Mouse (Mus musculus): Measurements from ENCODE around the gene Rnase2b. TPM values are rescaled to one million over a fixed set of nuclear protein-coding genes. Genes with fewer than 3 reads are reported as not detected.

Gene Rnase2b
- total RNA-seq, 1 experiment, result not detected

DNA sequence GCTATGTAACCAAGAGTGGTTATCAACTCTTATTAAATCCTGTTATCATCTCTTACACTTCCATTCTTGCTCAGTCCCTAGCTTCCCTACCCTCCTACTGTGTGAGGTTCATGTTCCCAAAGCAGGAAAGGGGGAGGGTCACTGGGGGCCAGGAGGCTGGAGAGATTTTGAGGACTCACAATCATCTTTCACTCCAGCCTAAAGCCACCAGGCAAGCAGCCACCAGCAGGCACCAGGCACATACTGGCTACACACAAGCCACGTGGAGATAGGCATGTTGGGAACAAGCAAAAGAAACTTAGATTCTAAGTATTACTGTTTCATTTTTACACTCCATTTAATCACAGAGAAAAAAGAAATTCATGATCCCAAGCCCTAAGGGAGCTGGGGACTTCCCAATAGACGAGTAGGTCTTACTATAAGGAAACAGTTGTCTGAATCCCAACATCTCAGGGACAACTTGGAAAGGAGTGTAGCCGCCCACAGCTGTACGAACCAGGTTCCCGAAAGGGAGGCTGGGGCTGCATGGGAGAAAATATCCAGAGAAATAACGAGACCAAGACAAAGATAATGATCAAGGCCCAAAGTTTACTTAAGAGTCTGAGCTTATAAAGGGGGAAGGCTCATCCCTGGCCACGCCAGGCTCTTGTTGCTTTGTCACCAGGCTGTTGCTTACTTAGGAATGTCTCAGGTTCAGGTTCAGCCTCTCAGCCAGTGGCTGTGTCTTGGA lies 30.8 kb upstream of the Rnase2b start:
- Histone ChIP-seq H3K9ac (ENCODE audit: insufficient read depth, low read depth, low read length, poor library complexity, severe bottlenecking) (no peak overlapping the region), H3K27ac (ENCODE audit: insufficient read depth, low read depth, low read length, poor library complexity, severe bottlenecking) (no peak overlapping the region)
- in situ Hi-C loops (cut with MboI; ENCODE audit: low sequenced_read_pairs in 2 of 2, unreplicated experiment in 2 of 2), result no loop called here

DNA sequence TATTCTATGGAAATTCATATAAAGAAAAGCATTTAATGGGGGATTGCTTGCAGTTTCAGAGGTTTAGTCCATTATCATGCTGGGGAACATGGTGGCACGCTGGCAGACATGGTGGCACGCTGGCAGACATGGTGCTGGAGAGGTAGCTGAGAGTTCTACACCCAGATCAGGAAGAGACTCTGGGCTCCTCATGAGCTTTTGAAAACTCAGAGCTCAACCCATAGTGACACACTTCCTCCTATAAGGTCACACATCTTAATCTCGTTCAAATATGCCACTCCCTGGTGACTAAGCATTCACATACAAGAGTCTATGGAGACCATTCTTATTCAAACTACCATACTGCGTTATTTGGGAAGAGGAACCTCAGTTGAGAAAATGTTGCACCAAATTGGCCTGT lies 29.7 kb upstream of the Rnase2b start:
- Histone ChIP-seq H3K36me3 (ENCODE audit: control insufficient read depth, insufficient read depth, low read length, poor library complexity, severe bottlenecking) (no peaks in the 10 kb centered on the region), H3K9me3 (ENCODE audit: control insufficient read depth, insufficient read depth, low read depth, low read length) (no peaks in the 10 kb centered on the region), H3K4me1 (ENCODE audit: control insufficient read depth in 2 of 2, insufficient read depth in 2 of 2, low read length in 2 of 2, poor library complexity in 1 of 2) (peaks cover 0 to 8% of the 10 kb centered on the region in 2 experiments; a peak in 1 of 4 replicates), H3K27ac (ENCODE audit: insufficient read depth, low read depth, low read length, poor library complexity, severe bottlenecking) (no peak overlapping the region), H3K4me3 (ENCODE audit: insufficient read depth in 1 of 2, low read depth in 1 of 2, low read length in 2 of 2, poor library complexity in 1 of 2, severe bottlenecking in 1 of 2) (no peak overlapping the region), H3K9ac (ENCODE audit: insufficient read depth, low read depth, low read length, poor library complexity, severe bottlenecking) (no peak overlapping the region)
- no peak for TF ChIP-seq ZNF384 (IDR thresholded peaks at IDR 0.05; ENCODE audit: low read depth, low read length)
- TF ChIP-seq MAFK (IDR thresholded peaks at IDR 0.05; ENCODE audit: insufficient read depth, low read depth, low read length), result no peak
- TF ChIP-seq HCFC1 (IDR thresholded peaks at IDR 0.05; ENCODE audit: borderline replicate concordance, insufficient read depth, low read length), result no peak
- no peak for TF ChIP-seq CHD2 (IDR thresholded peaks at IDR 0.05; ENCODE audit: low read depth, low read length)
- no peak for TF ChIP-seq ZC3H11A (IDR thresholded peaks at IDR 0.05; ENCODE audit: borderline replicate concordance, low read depth, low read length)
- in situ Hi-C loops (cut with MboI; ENCODE audit: low sequenced_read_pairs in 2 of 2, unreplicated experiment in 2 of 2), result no loop called here
- no peak for DNase-seq (ENCODE audit: low read depth, low spot score)

More for the DNA sequence above, 30.8 kb upstream of the Rnase2b start:
- TF ChIP-seq MAFK (IDR thresholded peaks at IDR 0.05; ENCODE audit: insufficient read depth, low read depth, low read length), result no peak
- TF ChIP-seq ZC3H11A (IDR thresholded peaks at IDR 0.05; ENCODE audit: borderline replicate concordance, low read depth, low read length), result no peak
- no peak for TF ChIP-seq ZNF384 (IDR thresholded peaks at IDR 0.05; ENCODE audit: low read depth, low read length)
- TF ChIP-seq HCFC1 (IDR thresholded peaks at IDR 0.05; ENCODE audit: borderline replicate concordance, insufficient read depth, low read length), result no peak
- no peak for TF ChIP-seq CHD2 (IDR thresholded peaks at IDR 0.05; ENCODE audit: low read depth, low read length)
- no peaks in the 10 kb centered on the region for H3K36me3 ChIP-seq (ENCODE audit: control insufficient read depth, insufficient read depth, low read length, poor library complexity, severe bottlenecking)
- H3K4me3 ChIP-seq (ENCODE audit: insufficient read depth in 1 of 2, low read depth in 1 of 2, low read length in 2 of 2, poor library complexity in 1 of 2, severe bottlenecking in 1 of 2), result no peak overlapping the region
- DNase-seq (ENCODE audit: low read depth, low spot score), result no peak
- no peaks in the 10 kb centered on the region for H3K9me3 ChIP-seq (ENCODE audit: control insufficient read depth, insufficient read depth, low read depth, low read length)
- H3K4me1 ChIP-seq (ENCODE audit: control insufficient read depth in 2 of 2, insufficient read depth in 2 of 2, low read length in 2 of 2, poor library complexity in 1 of 2), result peaks cover 0 to 8% of the 10 kb centered on the region in 2 experiments; a peak in 1 of 4 replicates

DNA sequence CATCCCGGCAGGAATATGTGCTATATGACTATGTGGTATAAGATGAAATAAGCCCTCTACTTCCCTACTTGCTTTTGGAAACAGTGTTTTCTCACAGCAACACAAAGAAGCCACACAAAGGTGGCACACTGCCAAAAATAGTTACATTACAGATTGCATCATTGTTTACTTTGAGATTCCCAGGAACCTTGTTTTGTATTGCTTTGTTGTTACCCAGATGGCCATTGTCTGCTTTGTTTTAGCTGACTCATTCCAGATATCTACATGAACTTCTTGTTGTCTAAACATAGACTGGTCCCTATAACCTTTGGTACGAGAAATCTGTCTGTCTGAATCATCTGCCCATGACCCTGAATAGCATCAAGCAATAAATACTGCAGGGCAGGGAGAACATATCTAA lies 21.7 kb upstream of the Rnase2b start:
- no peak for TF ChIP-seq ZNF384 (IDR thresholded peaks at IDR 0.05; ENCODE audit: low read depth, low read length)
- no peak for TF ChIP-seq CHD2 (IDR thresholded peaks at IDR 0.05; ENCODE audit: low read depth, low read length)
- TF ChIP-seq MAFK (IDR thresholded peaks at IDR 0.05; ENCODE audit: insufficient read depth, low read depth, low read length), result no peak
- no peak for TF ChIP-seq ZC3H11A (IDR thresholded peaks at IDR 0.05; ENCODE audit: borderline replicate concordance, low read depth, low read length)
- no peak for TF ChIP-seq HCFC1 (IDR thresholded peaks at IDR 0.05; ENCODE audit: borderline replicate concordance, insufficient read depth, low read length)
- Histone ChIP-seq H3K36me3 (ENCODE audit: control insufficient read depth, insufficient read depth, low read length, poor library complexity, severe bottlenecking) (no peaks in the 10 kb centered on the region), H3K4me1 (ENCODE audit: control insufficient read depth in 2 of 2, insufficient read depth in 2 of 2, low read length in 2 of 2, poor library complexity in 1 of 2) (no peaks in the 10 kb centered on the region), H3K4me3 (ENCODE audit: insufficient read depth in 1 of 2, low read depth in 1 of 2, low read length in 2 of 2, poor library complexity in 1 of 2, severe bottlenecking in 1 of 2) (no peak overlapping the region), H3K9ac (ENCODE audit: insufficient read depth, low read depth, low read length, poor library complexity, severe bottlenecking) (no peak overlapping the region), H3K27ac (ENCODE audit: insufficient read depth, low read depth, low read length, poor library complexity, severe bottlenecking) (no peak overlapping the region), H3K9me3 (ENCODE audit: control insufficient read depth, insufficient read depth, low read depth, low read length) (no peaks in the 10 kb centered on the region)
- in situ Hi-C loops (cut with MboI; ENCODE audit: low sequenced_read_pairs in 2 of 2, unreplicated experiment in 2 of 2), result no loop called here
- DNase-seq (ENCODE audit: low read depth, low spot score), result no peak

DNA sequence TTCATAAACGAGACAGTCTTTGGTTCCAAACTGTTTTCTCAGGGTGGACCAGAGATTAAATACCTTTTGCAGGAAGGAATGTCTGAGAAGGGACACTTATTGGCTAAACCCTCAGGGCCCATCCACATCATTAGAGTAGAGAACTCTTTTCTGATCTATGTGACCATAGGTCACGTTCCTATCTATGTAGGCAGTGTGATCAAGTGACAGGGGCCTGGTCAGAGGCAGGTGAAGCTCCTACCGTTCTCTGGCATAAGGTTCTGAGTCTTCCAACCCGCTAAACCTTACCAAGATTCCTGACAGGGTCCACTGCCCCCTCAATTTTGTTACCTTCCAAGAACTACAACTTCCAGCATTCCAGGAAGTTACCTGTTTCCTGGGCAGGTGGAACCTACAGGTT lies 19.9 kb upstream of the Rnase2b start:
- H3K4me1 ChIP-seq (ENCODE audit: control insufficient read depth in 2 of 2, insufficient read depth in 2 of 2, low read length in 2 of 2, poor library complexity in 1 of 2), result no peaks in the 10 kb centered on the region
- H3K27ac ChIP-seq (ENCODE audit: insufficient read depth, low read depth, low read length, poor library complexity, severe bottlenecking), result no peak overlapping the region
- H3K4me3 ChIP-seq (ENCODE audit: insufficient read depth in 1 of 2, low read depth in 1 of 2, low read length in 2 of 2, poor library complexity in 1 of 2, severe bottlenecking in 1 of 2), result no peak overlapping the region
- no peak for DNase-seq (ENCODE audit: low read depth, low spot score)
- H3K9ac ChIP-seq (ENCODE audit: insufficient read depth, low read depth, low read length, poor library complexity, severe bottlenecking), result no peak overlapping the region
- no peaks in the 10 kb centered on the region for H3K9me3 ChIP-seq (ENCODE audit: control insufficient read depth, insufficient read depth, low read depth, low read length)
- no peaks in the 10 kb centered on the region for H3K36me3 ChIP-seq (ENCODE audit: control insufficient read depth, insufficient read depth, low read length, poor library complexity, severe bottlenecking)
- in situ Hi-C loops (cut with MboI; ENCODE audit: low sequenced_read_pairs in 2 of 2, unreplicated experiment in 2 of 2), result no loop called here
- TF ChIP-seq ZC3H11A (IDR thresholded peaks at IDR 0.05; ENCODE audit: borderline replicate concordance, low read depth, low read length) (no peak), CHD2 (IDR thresholded peaks at IDR 0.05; ENCODE audit: low read depth, low read length) (no peak), HCFC1 (IDR thresholded peaks at IDR 0.05; ENCODE audit: borderline replicate concordance, insufficient read depth, low read length) (no peak), ZNF384 (IDR thresholded peaks at IDR 0.05; ENCODE audit: low read depth, low read length) (no peak), MAFK (IDR thresholded peaks at IDR 0.05; ENCODE audit: insufficient read depth, low read depth, low read length) (no peak)

Data from ES-E14 (cell line).